Mouse (Mus musculus): Measurements from ENCODE around the gene Ninl. TPM values are rescaled to one million over a fixed set of nuclear protein-coding genes. Genes with fewer than 3 reads are reported as not detected.
A peak's percentile ranks its signal among the peaks of the same experiment; 100 is the strongest.

The Ninl gene
- total RNA-seq, 2 experiments from 2014 or later, result 9.3 to 12.4 TPM

GRCm38 (mm10) chr2:151000402-151001178 lies 38.6 kb downstream of the Ninl start:
- DNase-seq, result peak; percentile 70
- intact Hi-C loops (cut with DNase I), result loop anchor here (10.0 kb wide), 1 partner anchor 176 kb away; no protein-coding TSS in a partner anchor

GRCm38 (mm10) chr2:150999021-150999420 lies 40.2 kb downstream of the Ninl start:
- DNase-seq, result no peak
- intact Hi-C loops (cut with DNase I), result no loop called here

- intact Hi-C loops (cut with DNase I), result no loop called here
Observed at GRCm38 (mm10) chr2:150997618-150998017, 41.6 kb downstream of the Ninl start.

GRCm38 (mm10) chr2:150995324-150995723 lies 43.9 kb downstream of the Ninl start:
- no peak for DNase-seq
- intact Hi-C loops (cut with DNase I), result no loop called here

More at GRCm38 (mm10) chr2:150997618-150998017, 41.6 kb downstream of the Ninl start:
- DNase-seq, result no peak

GRCm38 (mm10) chr2:150991050-150991449 lies 48.1 kb downstream of the Ninl start:
- DNase-seq, result no peak
- intact Hi-C loops (cut with DNase I), result no loop called here

- DNase-seq, result no peak
- intact Hi-C loops (cut with DNase I), result no loop called here
Observed at GRCm38 (mm10) chr2:150990506-150990905, 48.7 kb downstream of the Ninl start.

- DNase-seq, result no peak
- intact Hi-C loops (cut with DNase I), result no loop called here
Observed at GRCm38 (mm10) chr2:150985359-150985758, 53.8 kb downstream of the Ninl start.

GRCm38 (mm10) chr2:150982051-150982450 lies 57.1 kb downstream of the Ninl start:
- no peak for DNase-seq

GRCm38 (mm10) chr2:150981524-150981923 lies 57.7 kb downstream of the Ninl start:
- intact Hi-C loops (cut with DNase I), result no loop called here
- DNase-seq, result no peak

More at GRCm38 (mm10) chr2:150982051-150982450, 57.1 kb downstream of the Ninl start:
- intact Hi-C loops (cut with DNase I), result no loop called here

GRCm38 (mm10) chr2:150979861-150980620 lies 59.1 kb downstream of the Ninl start:
- intact Hi-C loops (cut with DNase I), result no loop called here
- DNase-seq, result no peak

- no peak for DNase-seq
- intact Hi-C loops (cut with DNase I), result no loop called here
Observed at GRCm38 (mm10) chr2:150978791-150979190, 60.4 kb downstream of the Ninl start.

GRCm38 (mm10) chr2:150977676-150978075 lies 61.5 kb downstream of the Ninl start:
- no peak for DNase-seq
- intact Hi-C loops (cut with DNase I), result no loop called here

GRCm38 (mm10) chr2:150976871-150977270 lies 62.3 kb downstream of the Ninl start:
- DNase-seq, result no peak
- intact Hi-C loops (cut with DNase I), result no loop called here

GRCm38 (mm10) chr2:150973401-150974115 lies 65.6 kb downstream of the Ninl start:
- no peak for DNase-seq
- intact Hi-C loops (cut with DNase I), result no loop called here

- no peak for DNase-seq
- intact Hi-C loops (cut with DNase I), result no loop called here
Observed at GRCm38 (mm10) chr2:150972681-150973080, 66.5 kb downstream of the Ninl start.

- no peak for DNase-seq
- intact Hi-C loops (cut with DNase I), result no loop called here
Observed at GRCm38 (mm10) chr2:150971856-150972255, 67.3 kb downstream of the Ninl start.

- no peak for DNase-seq
- intact Hi-C loops (cut with DNase I), result no loop called here
Observed at GRCm38 (mm10) chr2:150969231-150969630, 70.0 kb downstream of the Ninl start.

GRCm38 (mm10) chr2:150967491-150967890 lies 71.7 kb downstream of the Ninl start:
- DNase-seq, result no peak
- intact Hi-C loops (cut with DNase I), result no loop called here

- intact Hi-C loops (cut with DNase I), result no loop called here
- DNase-seq, result no peak
Observed at GRCm38 (mm10) chr2:150965951-150966350, 73.2 kb downstream of the Ninl start.

- no peak for DNase-seq
- intact Hi-C loops (cut with DNase I), result no loop called here
Observed at GRCm38 (mm10) chr2:150964641-150965040, 74.5 kb downstream of the Ninl start.

- intact Hi-C loops (cut with DNase I), result no loop called here
- no peak for DNase-seq
Observed at GRCm38 (mm10) chr2:150963246-150963645, 75.9 kb downstream of the Ninl start.

Data from left cerebral cortex, postnatal 4 days (tissue).